Mouse (Mus musculus): ENCODE data around the gene Uba52. TPM values are rescaled to one million over a fixed set of nuclear protein-coding genes. Genes with fewer than 3 reads are reported as not detected.

The Uba52 gene
- polyA plus RNA-seq, 1 experiment, result 589 TPM

GRCm38 (mm10) chr8:70535701-70536100 lies 25.1 kb upstream of the Uba52 start:
- Histone ChIP-seq H3K4me1 (ENCODE audit: control insufficient read depth, insufficient read depth, low read length) (no peaks in the 10 kb centered on the region), H3K27ac (ENCODE audit: insufficient read depth, low read length) (no peak overlapping the region), H3K4me3 (ENCODE audit: insufficient read depth, low read length) (no peak overlapping the region)
- no peak for TF ChIP-seq CTCF (IDR thresholded peaks at IDR 0.05; ENCODE audit: borderline replicate concordance, insufficient read depth, low read length)
- TF ChIP-seq POLR2A (IDR thresholded peaks at IDR 0.05; ENCODE audit: low read depth, low read length), result no peak

GRCm38 (mm10) chr8:70535221-70535620 lies 24.6 kb upstream of the Uba52 start:
- Histone ChIP-seq H3K4me3 (ENCODE audit: insufficient read depth, low read length) (no peak overlapping the region), H3K27ac (ENCODE audit: insufficient read depth, low read length) (no peak overlapping the region), H3K4me1 (ENCODE audit: control insufficient read depth, insufficient read depth, low read length) (no peaks in the 10 kb centered on the region)
- no peak for TF ChIP-seq CTCF (IDR thresholded peaks at IDR 0.05; ENCODE audit: borderline replicate concordance, insufficient read depth, low read length)
- no peak for TF ChIP-seq POLR2A (IDR thresholded peaks at IDR 0.05; ENCODE audit: low read depth, low read length)

GRCm38 (mm10) chr8:70534281-70534680 lies 23.7 kb upstream of the Uba52 start:
- TF ChIP-seq CTCF (IDR thresholded peaks at IDR 0.05; ENCODE audit: borderline replicate concordance, insufficient read depth, low read length), result no peak
- no peak for TF ChIP-seq POLR2A (IDR thresholded peaks at IDR 0.05; ENCODE audit: low read depth, low read length)
- Histone ChIP-seq H3K4me3 (ENCODE audit: insufficient read depth, low read length) (no peak overlapping the region), H3K27ac (ENCODE audit: insufficient read depth, low read length) (no peak overlapping the region), H3K4me1 (ENCODE audit: control insufficient read depth, insufficient read depth, low read length) (no peaks in the 10 kb centered on the region)

- Histone ChIP-seq H3K27ac (ENCODE audit: insufficient read depth, low read length) (no peak overlapping the region), H3K4me1 (ENCODE audit: control insufficient read depth, insufficient read depth, low read length) (no peaks in the 10 kb centered on the region), H3K4me3 (ENCODE audit: insufficient read depth, low read length) (no peak overlapping the region)
- TF ChIP-seq POLR2A (IDR thresholded peaks at IDR 0.05; ENCODE audit: low read depth, low read length) (no peak), CTCF (IDR thresholded peaks at IDR 0.05; ENCODE audit: borderline replicate concordance, insufficient read depth, low read length) (no peak)
These were observed 19.7 kb upstream of the Uba52 start for GRCm38 (mm10) chr8:70530314-70530713.

- no peak for TF ChIP-seq POLR2A (IDR thresholded peaks at IDR 0.05; ENCODE audit: low read depth, low read length)
- no peak for TF ChIP-seq CTCF (IDR thresholded peaks at IDR 0.05; ENCODE audit: borderline replicate concordance, insufficient read depth, low read length)
- Histone ChIP-seq H3K4me1 (ENCODE audit: control insufficient read depth, insufficient read depth, low read length) (no peaks in the 10 kb centered on the region), H3K4me3 (ENCODE audit: insufficient read depth, low read length) (no peak overlapping the region), H3K27ac (ENCODE audit: insufficient read depth, low read length) (no peak overlapping the region)
These were observed 19.1 kb upstream of the Uba52 start for GRCm38 (mm10) chr8:70529741-70530161.

GRCm38 (mm10) chr8:70529299-70529698 lies 18.7 kb upstream of the Uba52 start:
- Histone ChIP-seq H3K27ac (ENCODE audit: insufficient read depth, low read length) (no peak overlapping the region), H3K4me1 (ENCODE audit: control insufficient read depth, insufficient read depth, low read length) (no peaks in the 10 kb centered on the region), H3K4me3 (ENCODE audit: insufficient read depth, low read length) (no peak overlapping the region)
- TF ChIP-seq CTCF (IDR thresholded peaks at IDR 0.05; ENCODE audit: borderline replicate concordance, insufficient read depth, low read length) (no peak), POLR2A (IDR thresholded peaks at IDR 0.05; ENCODE audit: low read depth, low read length) (0 out of 2 replicates have a peak, but pooled peaks have one; percentile 8)

- Histone ChIP-seq H3K4me3 (ENCODE audit: insufficient read depth, low read length) (peak overlapping the region; percentile 96), H3K27ac (ENCODE audit: insufficient read depth, low read length) (0 out of 2 replicates have a peak overlapping the region, but pooled peaks have one; percentile 3), H3K4me1 (ENCODE audit: control insufficient read depth, insufficient read depth, low read length) (no peaks in the 10 kb centered on the region)
- no peak for TF ChIP-seq CTCF (IDR thresholded peaks at IDR 0.05; ENCODE audit: borderline replicate concordance, insufficient read depth, low read length)
- no peak for TF ChIP-seq POLR2A (IDR thresholded peaks at IDR 0.05; ENCODE audit: low read depth, low read length)
These were observed 17.7 kb upstream of the Uba52 start for GRCm38 (mm10) chr8:70528182-70528797.

GRCm38 (mm10) chr8:70527512-70528181 lies 17.0 kb upstream of the Uba52 start, which contains the start of the genes Fkbp8 and Kxd1:
Gene Fkbp8, plus strand, starts transcription at chr8:70527724.
Gene Kxd1, minus strand, starts transcription at chr8:70527956.
- Histone ChIP-seq H3K4me3 (ENCODE audit: insufficient read depth, low read length) (peak within 1 kb of the TSS; percentile 96), H3K4me1 (ENCODE audit: control insufficient read depth, insufficient read depth, low read length) (no peaks in the 10 kb centered on the region), H3K27ac (ENCODE audit: insufficient read depth, low read length) (0 out of 2 replicates have a peak within 1 kb of the TSS, but pooled peaks have one; percentile 3)
- TF ChIP-seq POLR2A (IDR thresholded peaks at IDR 0.05; ENCODE audit: low read depth, low read length) (peak; percentile 83), CTCF (IDR thresholded peaks at IDR 0.05; ENCODE audit: borderline replicate concordance, insufficient read depth, low read length) (no peak)

- Histone ChIP-seq H3K4me3 (ENCODE audit: insufficient read depth, low read length) (peak overlapping the region; percentile 72), H3K4me1 (ENCODE audit: control insufficient read depth, insufficient read depth, low read length) (no peaks in the 10 kb centered on the region; the same call in none of the 2 replicates), H3K27ac (ENCODE audit: insufficient read depth, low read length) (no peak overlapping the region)
- no peak for TF ChIP-seq POLR2A (IDR thresholded peaks at IDR 0.05; ENCODE audit: low read depth, low read length)
- TF ChIP-seq CTCF (IDR thresholded peaks at IDR 0.05; ENCODE audit: borderline replicate concordance, insufficient read depth, low read length), result no peak
These were observed 16.5 kb upstream of the Uba52 start for GRCm38 (mm10) chr8:70527111-70527511.
